Mouse (Mus musculus) lung, embryonic 16.5 days (tissue): ENCODE measurements around the gene Trim8. TPM values are rescaled to one million over a fixed set of nuclear protein-coding genes. Genes with fewer than 3 reads are reported as not detected.

ENCODE experiments used
- ATAC-seq: fragments of 200-750 bp; cut with Nextera tagmentation; 2 replicates; pipeline ENCODE4 v1.8.0; 2017; ENCODE audit warnings: low read depth, mild to moderate bottlenecking, moderate library complexity
- H3K27ac ChIP-seq: fragments of 300-500 bp; sonication (generic); 2 replicates; pipeline ENCODE4 v1.5.1; 2014; ENCODE audit warnings: mild to moderate bottlenecking, control low read depth, low read length
- H3K27me3 ChIP-seq: fragments of 300-500 bp; sonication (generic); 2 replicates; pipeline ENCODE4 v1.6.1; 2014; ENCODE audit warnings: low read depth, low read length, mixed read lengths; ENCODE audit not compliant: control insufficient read depth, insufficient read depth
- H3K36me3 ChIP-seq: fragments of 300-500 bp; sonication (generic); 2 replicates; pipeline ENCODE4 v1.6.1; 2014; ENCODE audit warnings: low read length; ENCODE audit not compliant: control insufficient read depth, insufficient read depth
- H3K4me1 ChIP-seq: fragments of 300-500 bp; sonication (generic); replicated peaks from 2 replicates; pipeline ENCODE4 v1.6.1; 2014; ENCODE audit warnings: low read length, mixed read lengths; ENCODE audit not compliant: control insufficient read depth, insufficient read depth
- H3K4me2 ChIP-seq: fragments of 300-500 bp; sonication (generic); 2 replicates; pipeline ENCODE4 v1.6.1; 2014; ENCODE audit warnings: low read depth, low read length, control low read depth
- H3K4me3 ChIP-seq: fragments of 300-500 bp; sonication (generic); 2 replicates; pipeline ENCODE4 v1.5.1; 2014; ENCODE audit warnings: mild to moderate bottlenecking, low read length, control low read depth
- H3K9ac ChIP-seq: fragments of 300-500 bp; sonication (generic); 2 replicates; pipeline ENCODE4 v1.6.1; 2014; ENCODE audit warnings: low read length, control low read depth
- H3K9me3 ChIP-seq: fragments of 300-500 bp; sonication (generic); 2 replicates; pipeline ENCODE4 v1.6.1; 2016; ENCODE audit warnings: low read length; ENCODE audit not compliant: control insufficient read depth
- WGBS: fragments of 180-500 bp; shearing (Covaris S2); extraction: QIAGEN DNeasy Blood & Tissue Kit; methylation state at CpG from one replicate; pipeline ENCODE4 v1.1.7; 2014; 5-methylcytosine and 5-hydroxymethylcytosine counted together
- polyA plus RNA-seq: library from polyadenylated mRNA; unstranded; fragments of >200 nt; fragmentation: Nextera tagmentation; extraction: Ambion mirVana; gene quantifications from 2 replicates; pipeline ENCODE4 v1.2.1, GENCODE M21; 2015

Gene Trim8
- polyA plus RNA-seq, 1 experiment from 2014 or later, result 24.9 TPM

GRCm38 (mm10) chr19:46523480-46524151, 22.1 kb downstream of the Trim8 start:
- Histone ChIP-seq H3K27me3 (no peaks in the 10 kb centered on the region), H3K9me3 (no peaks in the 10 kb centered on the region), H3K4me1 (peaks cover 54% of the 10 kb centered on the region), H3K9ac (peak overlapping the region; percentile 58), H3K4me2 (peak overlapping the region; percentile 54), H3K36me3 (no peaks in the 10 kb centered on the region), H3K27ac (peak overlapping the region; percentile 87), H3K4me3 (peak overlapping the region; percentile 25)
- WGBS, result 9% methylated on average over 20 of the region's 20 CpGs
- ATAC-seq, result peak; percentile 80

DNA sequence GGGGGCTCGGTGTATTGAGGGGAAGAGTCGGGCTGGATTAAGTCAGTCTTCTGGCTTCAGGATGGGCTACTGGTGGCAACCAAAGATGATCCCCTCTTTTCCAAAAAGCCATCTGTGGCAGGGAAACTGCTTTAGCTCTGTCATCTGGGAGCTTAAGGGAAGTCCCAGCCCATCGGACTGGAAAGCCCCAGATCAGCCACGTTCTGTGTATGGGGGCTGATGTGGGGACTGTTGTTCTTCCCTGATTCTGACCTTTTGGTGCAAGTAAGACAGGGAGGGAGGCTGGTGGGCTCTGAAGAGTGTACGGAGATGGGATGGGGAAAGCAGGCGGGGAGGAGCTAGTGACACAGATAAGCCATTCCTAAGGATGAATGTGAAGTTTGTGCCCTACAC, 22.6 kb downstream of the Trim8 start:
- Histone ChIP-seq H3K27ac (peak overlapping the region; percentile 87), H3K9ac (peak overlapping the region; percentile 58), H3K4me3 (peak overlapping the region; percentile 25), H3K4me2 (peak overlapping the region; percentile 54), H3K4me1 (peaks cover 54% of the 10 kb centered on the region), H3K9me3 (no peaks in the 10 kb centered on the region), H3K36me3 (no peaks in the 10 kb centered on the region), H3K27me3 (no peaks in the 10 kb centered on the region)
- ATAC-seq, result no peak
- WGBS, result 16% methylated on average over 6 of the region's 6 CpGs

DNA sequence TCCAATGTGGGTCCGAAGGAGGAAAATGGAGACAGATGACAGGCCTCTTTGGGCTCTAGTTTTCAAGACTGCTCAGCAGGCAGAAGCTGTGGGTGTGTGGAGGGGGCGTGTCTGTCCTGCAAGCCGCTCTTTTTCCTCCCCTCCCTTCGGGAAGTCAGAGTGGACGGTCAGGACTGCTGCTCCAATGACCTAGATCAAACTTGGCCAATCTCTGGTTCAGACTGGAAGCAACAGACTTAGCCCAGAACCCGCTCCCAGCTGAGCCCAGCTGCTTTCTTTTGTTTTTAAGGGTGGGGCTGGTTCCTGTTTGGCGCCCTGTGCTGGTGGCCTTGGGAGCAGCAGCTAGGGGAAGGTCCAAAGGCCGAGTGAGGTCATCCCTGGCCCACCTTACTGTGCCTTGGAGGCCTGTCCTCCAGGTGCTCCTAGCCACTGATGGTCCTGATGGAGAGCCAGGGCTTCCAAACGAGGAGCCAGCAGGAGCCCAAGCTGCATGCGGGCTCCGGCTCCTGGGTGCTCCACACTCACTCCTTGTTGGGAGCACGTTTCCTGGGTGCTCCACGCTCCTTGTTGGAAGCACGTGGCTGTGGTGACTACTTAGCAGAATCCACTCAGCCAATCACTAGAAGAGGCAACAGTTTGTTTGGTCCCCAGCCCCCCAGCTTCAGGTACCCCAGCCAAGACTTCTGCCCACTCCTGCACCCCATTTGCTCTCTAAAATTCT, 23.3 kb downstream of the Trim8 start:
- no peaks in the 10 kb centered on the region for H3K9me3 ChIP-seq
- peak overlapping the region; percentile 54 for H3K4me2 ChIP-seq
- peak overlapping the region; percentile 58; the same call in 1 of the 2 replicates for H3K9ac ChIP-seq
- 31% methylated on average over 14 of the region's 14 CpGs for WGBS
- no peak overlapping the region for H3K4me3 ChIP-seq
- H3K27ac ChIP-seq, result peak overlapping the region; percentile 87
- ATAC-seq, result peak; percentile 40
- no peaks in the 10 kb centered on the region for H3K36me3 ChIP-seq
- peaks cover 58% of the 10 kb centered on the region for H3K4me1 ChIP-seq
- no peaks in the 10 kb centered on the region for H3K27me3 ChIP-seq

- no peak for ATAC-seq
Measured at GRCm38 (mm10) chr19:46525691-46526631, 24.5 kb downstream of the Trim8 start.

DNA sequence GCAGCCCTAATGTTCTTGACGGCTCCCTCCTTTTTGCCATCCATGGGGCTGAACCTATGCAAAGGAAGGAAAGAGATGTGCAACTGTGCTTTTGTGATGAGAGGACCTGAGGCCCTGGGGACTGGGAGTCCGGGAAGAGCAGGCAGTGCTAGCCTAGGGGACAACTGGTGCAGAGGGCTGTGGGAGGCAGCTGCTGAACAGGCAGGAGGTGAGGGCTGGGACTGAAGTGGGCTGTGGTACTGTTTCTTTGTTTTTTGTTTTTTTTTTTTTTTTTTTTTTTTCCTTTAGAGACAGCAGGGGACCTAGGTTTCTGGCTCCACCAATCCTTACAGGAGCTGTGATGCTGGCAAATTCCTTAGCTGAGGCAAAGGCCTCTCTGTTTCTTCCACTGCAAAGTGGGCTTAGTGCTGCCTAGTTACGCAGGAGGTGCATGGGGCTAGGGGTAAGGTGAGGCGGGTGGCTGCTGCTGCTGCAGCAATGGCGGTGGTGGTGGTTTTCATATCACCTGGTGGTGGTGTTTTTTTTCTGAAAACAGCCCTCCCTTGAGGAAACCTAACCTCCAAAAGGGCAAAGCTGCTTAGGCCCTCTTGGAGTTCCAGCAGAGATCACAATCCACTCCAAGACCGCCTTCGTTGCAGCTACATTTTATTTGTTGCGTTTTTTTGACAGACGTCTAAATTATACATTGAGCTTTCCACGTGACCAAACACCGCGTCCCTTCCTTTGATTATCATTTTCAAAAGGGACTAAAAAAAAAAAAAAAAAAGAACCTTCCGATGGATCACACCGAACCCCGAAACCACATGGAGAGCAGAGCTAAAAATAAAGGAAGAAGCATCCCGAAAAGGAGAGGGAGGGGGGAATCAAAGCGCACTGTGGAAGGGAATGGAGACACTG, 26.4 kb downstream of the Trim8 start:
- ATAC-seq, result no peak
- no peak overlapping the region; the same call in 1 of the 2 replicates for H3K27ac ChIP-seq
- H3K4me2 ChIP-seq, result peak overlapping the region; percentile 63
- H3K4me3 ChIP-seq, result peak overlapping the region; percentile 32
- H3K9me3 ChIP-seq, result no peaks in the 10 kb centered on the region
- no peaks in the 10 kb centered on the region for H3K36me3 ChIP-seq
- WGBS, result 27% methylated on average over 17 of the region's 17 CpGs
- no peaks in the 10 kb centered on the region for H3K27me3 ChIP-seq
- peak overlapping the region; percentile 61; the same call in 1 of the 2 replicates for H3K9ac ChIP-seq
- peaks cover 83% of the 10 kb centered on the region for H3K4me1 ChIP-seq

More at GRCm38 (mm10) chr19:46525691-46526631, 24.5 kb downstream of the Trim8 start:
- no peaks in the 10 kb centered on the region for H3K36me3 ChIP-seq
- H3K9ac ChIP-seq, result no peak overlapping the region
- 64% methylated on average over 10 of the region's 10 CpGs for WGBS
- no peak overlapping the region for H3K4me2 ChIP-seq
- no peaks in the 10 kb centered on the region for H3K27me3 ChIP-seq
- H3K4me3 ChIP-seq, result no peak overlapping the region
- H3K4me1 ChIP-seq, result peaks cover 70% of the 10 kb centered on the region
- H3K27ac ChIP-seq, result peak overlapping the region; percentile 42; the same call in 1 of the 2 replicates
- H3K9me3 ChIP-seq, result no peaks in the 10 kb centered on the region

DNA sequence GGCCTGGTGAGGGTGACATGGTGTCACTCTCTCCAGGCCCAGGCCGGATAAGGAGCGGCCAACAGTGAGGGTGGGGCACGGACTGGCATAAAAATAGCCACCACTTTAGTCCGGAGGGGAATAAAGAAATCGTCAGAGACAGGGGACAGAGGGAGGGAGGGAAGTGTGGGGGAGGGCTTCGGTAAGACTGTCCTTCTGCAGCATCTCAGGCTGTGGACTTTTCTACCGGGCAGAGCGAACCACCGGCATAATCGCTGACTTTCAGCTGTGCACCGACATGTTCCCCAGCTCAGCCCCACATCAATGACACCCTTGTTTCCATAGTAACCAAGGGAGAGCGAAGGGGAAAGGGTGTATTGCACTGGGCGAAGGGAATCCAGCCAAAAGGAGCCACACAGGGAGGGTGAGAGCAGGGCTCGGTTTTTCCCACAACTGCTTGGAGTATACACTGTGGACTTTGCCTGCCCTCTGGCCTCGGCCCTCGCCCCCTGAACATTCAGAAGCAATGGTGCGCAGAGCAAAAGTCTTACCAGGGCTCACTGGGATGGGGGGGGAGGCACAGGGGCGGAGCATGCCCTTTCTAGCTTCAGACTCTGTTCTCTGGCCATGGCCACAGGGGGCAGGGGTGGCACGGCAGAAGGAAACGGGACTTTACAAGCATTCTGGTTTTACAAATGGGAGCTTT, 27.2 kb downstream of the Trim8 start:
- no peaks in the 10 kb centered on the region for H3K36me3 ChIP-seq
- H3K4me1 ChIP-seq, result peaks cover 83% of the 10 kb centered on the region
- WGBS, result 3% methylated on average over 20 of the region's 20 CpGs
- no peaks in the 10 kb centered on the region for H3K27me3 ChIP-seq
- peak overlapping the region; percentile 63 for H3K4me2 ChIP-seq
- H3K27ac ChIP-seq, result peak overlapping the region; percentile 94
- no peaks in the 10 kb centered on the region for H3K9me3 ChIP-seq
- H3K9ac ChIP-seq, result peak overlapping the region; percentile 61
- peak overlapping the region; percentile 32 for H3K4me3 ChIP-seq
- peak; percentile 51 for ATAC-seq

- H3K27me3 ChIP-seq, result no peaks in the 10 kb centered on the region
- H3K4me1 ChIP-seq, result peaks cover 75% of the 10 kb centered on the region
- no peaks in the 10 kb centered on the region for H3K36me3 ChIP-seq
- no peaks in the 10 kb centered on the region for H3K9me3 ChIP-seq
- H3K4me2 ChIP-seq, result peak overlapping the region; percentile 63; the same call in 1 of the 2 replicates
- peak overlapping the region; percentile 61 for H3K9ac ChIP-seq
- peak overlapping the region; percentile 94 for H3K27ac ChIP-seq
- no peak overlapping the region for H3K4me3 ChIP-seq
- no peak for ATAC-seq
- WGBS, result 32% methylated on average over 13 of the region's 13 CpGs
Measured at GRCm38 (mm10) chr19:46529601-46530448, 28.3 kb downstream of the Trim8 start.
